In the genomic region with DNA sequence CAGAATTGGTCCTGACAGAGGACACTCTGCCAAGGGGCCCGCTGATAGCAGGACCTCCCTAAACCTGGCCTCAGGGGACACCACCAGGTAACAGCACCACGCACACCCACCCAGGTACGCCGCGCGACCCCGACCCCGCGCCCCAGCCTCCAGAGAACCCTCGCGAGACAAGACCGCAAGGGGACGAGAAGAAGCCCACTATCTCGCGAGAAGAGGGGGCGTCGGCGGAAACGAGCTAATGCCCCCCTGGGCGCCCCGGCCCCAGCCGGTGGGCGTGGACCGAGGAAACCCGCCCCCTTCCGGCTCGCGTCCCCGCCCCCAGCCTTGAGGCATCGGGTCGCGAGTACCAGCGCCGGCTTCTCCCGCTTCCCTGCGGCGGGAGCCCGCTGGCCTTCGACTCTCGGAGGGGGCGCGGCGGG, we compare ENCODE assay signal across 8 mouse cellular contexts. TPM values are rescaled to one million over a fixed set of nuclear protein-coding genes. Genes with fewer than 3 reads are reported as not detected.
DNase-seq lines count a peak whose midpoint lies in the region; ATAC-seq lines count a peak whose summit lies in the region.

TSS of gene Casc4 (plus strand) at position 339 of the 419 bp plus-strand sequence.

- peak within 1 kb of the TSS; percentile 91 for H3K4me2 ChIP-seq in intestine, embryonic 16.5 days (ENCODE audit: low read depth, low read length)
- H3K4me2 ChIP-seq in midbrain, embryonic 11.5 days = peak within 1 kb of the TSS; percentile 77

- H3K9me3 ChIP-seq in intestine, embryonic 16.5 days (ENCODE audit: control insufficient read depth, low read length) = no peaks in the 10 kb centered on the region
- no peaks in the 10 kb centered on the region for H3K9me3 ChIP-seq in midbrain, embryonic 11.5 days (ENCODE audit: control insufficient read depth, low read length)

- peak within 1 kb of the TSS; percentile 84 for H3K9ac ChIP-seq in intestine, embryonic 16.5 days (ENCODE audit: low read depth, low read length)
- peak within 1 kb of the TSS; percentile 83 for H3K9ac ChIP-seq in midbrain, embryonic 11.5 days (ENCODE audit: low read length)

- H3K27ac ChIP-seq in intestine, embryonic 16.5 days (ENCODE audit: low read length) = peak within 1 kb of the TSS; percentile 74
- peak within 1 kb of the TSS; percentile 69 for H3K27ac ChIP-seq in midbrain, embryonic 11.5 days (ENCODE audit: low read depth, low read length)

- DNase-seq in adrenal gland, adult 18-20 months (ENCODE audit: low spot score in 2 of 2) = peak; percentile 71 to 73
- DNase-seq in embryo, embryonic 10.5 days (ENCODE audit: low spot score) = peak; percentile 97
- DNase-seq in gastrocnemius, postnatal 4 days (ENCODE audit: low spot score in 2 of 2) = peak; percentile 90 to 96
- DNase-seq in left cerebral cortex, postnatal 36 days (ENCODE audit: low spot score in 2 of 2) = peak; percentile 84 to 85
- peak; percentile 99 for DNase-seq in midbrain, embryonic 11.5 days (ENCODE audit: low spot score, missing footprints)
- DNase-seq in skeletal muscle tissue, adult 2 months (ENCODE audit: low read depth, low spot score) = peak; percentile 76

- intact Hi-C loops in left cerebral cortex, postnatal 36 days (cut with DNase I) = no loop called here

- no peaks in the 10 kb centered on the region for H3K27me3 ChIP-seq in intestine, embryonic 16.5 days (replicated peaks; ENCODE audit: control insufficient read depth, insufficient read depth, low read length)
- peaks cover 37% of the 10 kb centered on the region for H3K27me3 ChIP-seq in midbrain, embryonic 11.5 days (ENCODE audit: control insufficient read depth, insufficient read depth, low read length)

- peak within 1 kb of the TSS; percentile 88 for H3K4me3 ChIP-seq in intestine, embryonic 16.5 days (ENCODE audit: low read length)
- H3K4me3 ChIP-seq in midbrain, embryonic 11.5 days (ENCODE audit: low read depth, low read length) = peak within 1 kb of the TSS; percentile 78

- H3K4me1 ChIP-seq in intestine, embryonic 16.5 days (ENCODE audit: control insufficient read depth, insufficient read depth, low read length) = peaks cover 6% of the 10 kb centered on the region; the same call in 1 of the 2 replicates
- H3K4me1 ChIP-seq in midbrain, embryonic 11.5 days (ENCODE audit: control insufficient read depth, insufficient read depth, low read length) = no peaks in the 10 kb centered on the region; the same call in 1 of the 2 replicates

- ATAC-seq in intestine, embryonic 16.5 days = peak; percentile 98
- peak; percentile 96 for ATAC-seq in midbrain, embryonic 11.5 days (ENCODE audit: low FRiP score)
- no peak for ATAC-seq in erythroid progenitor cell, adult 5-6 weeks (replicated peaks; ENCODE audit: low FRiP score, poor library complexity, severe bottlenecking)

- H3K36me3 ChIP-seq in intestine, embryonic 16.5 days (ENCODE audit: control insufficient read depth, insufficient read depth, low read length) = 0 out of 2 replicates have a peak, but pooled peaks cover 3% of the 10 kb centered on the region
- H3K36me3 ChIP-seq in midbrain, embryonic 11.5 days (ENCODE audit: control insufficient read depth, insufficient read depth, low read length) = no peaks in the 10 kb centered on the region

- WGBS in intestine, embryonic 16.5 days = under 1% methylated on average over 35 of the region's 43 CpGs
- 0% methylated on average over 34 of the region's 43 CpGs for WGBS in midbrain, embryonic 11.5 days

RNA-seq across cellular contexts. Expression of gene Casc4, which starts in this region (rescaled TPM):
- 10 to 100 TPM; 35.8 to 49.0 TPM for total RNA-seq in adrenal gland, adult 18-20 months (2021)
- 10 to 100 TPM; 50.6 to 55.6 TPM for total RNA-seq in gastrocnemius, postnatal 4 days (2021)
- polyA plus RNA-seq in intestine, embryonic 16.5 days (2015; fragmentation: Nextera tagmentation; extraction: Ambion mirVana) = 11.6 and 13.0 TPM in 2 replicates
- total RNA-seq in left cerebral cortex, postnatal 36 days (2021) = 100 to 1,000 TPM; 104 to 108 TPM
- 17.2 and 22.4 TPM in 2 replicates for polyA plus RNA-seq in midbrain, embryonic 11.5 days (2014; fragmentation: Nextera tagmentation; extraction: Ambion mirVana)
- 0.42 and 1.1 TPM in 2 replicates for total RNA-seq in erythroid progenitor cell, adult 5-6 weeks (2015; ENCODE audit: low replicate concordance)
- 0.51 and 4.8 TPM in 2 replicates for total RNA-seq in erythroid progenitor cell, adult 5-6 weeks (2017; ENCODE audit: low replicate concordance)

Comparison
In these comparisons a context has a peak if more than half of its experiments do, and no peak if none do; other contexts are left out.
1. RNA of gene Casc4 (total RNA-seq): 104 to 108 TPM in left cerebral cortex, postnatal 36 days, 50.6 to 55.6 TPM in gastrocnemius, postnatal 4 days and 35.8 to 49.0 TPM in adrenal gland, adult 18-20 months; 0.42 to 4.8 TPM in erythroid progenitor cell, adult 5-6 weeks; every median in the first group is over 4 times any median in the second.
2. Peak in every context shown above with its lines, with median percentiles within 50 percentile points of each other: DNase-seq.